Comparison of ENCODE assay signal across 13 mouse cellular contexts in genomic region chr7:119976256-119976655, GRCm38 (mm10).
DNase-seq lines count a peak whose midpoint lies in the region; ATAC-seq and TF ChIP-seq lines count a peak whose summit lies in the region.
"Had no signal": no experiment of that assay in that cellular context is flagged by ENCODE, and none has a peak within 500 bp of the region (broad histone marks: within the 10 kb centered on the region; RNA-seq: fewer than 3 reads in every experiment).

No protein-coding gene starts in this region.

- H3K4me3 ChIP-seq in stomach, postnatal 0 days (ENCODE audit: low read depth, low read length): no peak overlapping the region
- H3K4me3 ChIP-seq: left cerebral cortex, adult 2 months; neural tube, embryonic 15.5 days had no signal

- no peaks in the 10 kb centered on the region for H3K4me1 ChIP-seq in stomach, postnatal 0 days (replicated peaks; ENCODE audit: control insufficient read depth, insufficient read depth)
- H3K4me1 ChIP-seq: neural tube, embryonic 15.5 days had no signal

- no peak for ATAC-seq in stomach, postnatal 0 days (ENCODE audit: low FRiP score, low TSS enrichment)

- no peak overlapping the region for H3K27ac ChIP-seq in stomach, postnatal 0 days (replicated peaks)
- H3K27ac ChIP-seq: kidney, postnatal 0 days; left cerebral cortex, adult 2 months; neural tube, embryonic 15.5 days had no signal

- no peaks in the 10 kb centered on the region for H3K9me3 ChIP-seq in stomach, postnatal 0 days (ENCODE audit: control insufficient read depth, low read length)
- H3K9me3 ChIP-seq: neural tube, embryonic 15.5 days had no signal

- WGBS in stomach, postnatal 0 days: 75% methylated on average over 6 of the region's 6 CpGs

- no peak for TF ChIP-seq CTCF in stomach, postnatal 0 days (IDR thresholded peaks at IDR 0.05; ENCODE audit: low read depth)

- intact Hi-C loops in heart, postnatal 10 days (cut with DNase I): no loop called here
- intact Hi-C loops in heart, postnatal 25 days (cut with DNase I): no loop called here

- no peak overlapping the region for H3K9ac ChIP-seq in stomach, postnatal 0 days (ENCODE audit: low read length)
- H3K9ac ChIP-seq: neural tube, embryonic 15.5 days had no signal

- TF ChIP-seq EP300 in stomach, postnatal 0 days (optimal IDR thresholded peaks at IDR 0.05): no peak

- peak; percentile 27 to 41 for DNase-seq in heart, postnatal 10 days
- no peak for DNase-seq in heart, postnatal 25 days (ENCODE audit: low spot score)
- peak; percentile 5 for DNase-seq in right cerebral cortex, postnatal 4 days
- no peak for DNase-seq in right cerebral cortex, postnatal 36 days (ENCODE audit: low spot score in 2 of 2)
- peak; percentile 62 to 70 for DNase-seq in cerebellum, postnatal 36 days
- peak; percentile 69 for DNase-seq in testis, postnatal 10 days (ENCODE audit: low spot score)
- DNase-seq in stomach, postnatal 0 days (ENCODE audit: low spot score): no peak
- DNase-seq: liver; midbrain, embryonic 14.5 days; right cerebral cortex, postnatal 25 days had no signal

- no peak overlapping the region for H3K4me2 ChIP-seq in stomach, postnatal 0 days (replicated peaks; ENCODE audit: low read depth)
- H3K4me2 ChIP-seq: neural tube, embryonic 15.5 days had no signal

- H3K36me3 ChIP-seq in stomach, postnatal 0 days (ENCODE audit: control insufficient read depth, insufficient read depth, low read length): no peaks in the 10 kb centered on the region
- H3K36me3 ChIP-seq: neural tube, embryonic 15.5 days had no signal

- no peaks in the 10 kb centered on the region for H3K27me3 ChIP-seq in stomach, postnatal 0 days (ENCODE audit: control insufficient read depth, insufficient read depth, low read length)
- H3K27me3 ChIP-seq: neural tube, embryonic 15.5 days had no signal

Comparison
In these comparisons a context has a peak if more than half of its experiments do, and no peak if none do; other contexts are left out.
1. DNase-seq: peak in heart, postnatal 10 days (2 of 2), right cerebral cortex, postnatal 4 days (single experiment), cerebellum, postnatal 36 days (2 of 2) and testis, postnatal 10 days (single experiment); none in heart, postnatal 25 days (single experiment), right cerebral cortex, postnatal 36 days (0 of 2) and stomach, postnatal 0 days (single experiment).